Mouse (Mus musculus) liver, adult 2 months (tissue): Measurements from ENCODE around the gene Hnrnpa2b1.

Experiments
- CTCF ChIP-seq: fragments of 200-500 bp; IDR thresholded peaks from 2 replicates; pipeline ENCODE4 v1.5.1; 2011; ENCODE audit warnings: low read depth, low read length, control low read depth
- POLR2A ChIP-seq: fragments of 200-500 bp; IDR thresholded peaks from 2 replicates; pipeline ENCODE4 v1.6.1; 2011; ENCODE audit warnings: low read length, control low read depth; ENCODE audit not compliant: insufficient read depth; ENCODE audit errors: extremely low read depth

DNA sequence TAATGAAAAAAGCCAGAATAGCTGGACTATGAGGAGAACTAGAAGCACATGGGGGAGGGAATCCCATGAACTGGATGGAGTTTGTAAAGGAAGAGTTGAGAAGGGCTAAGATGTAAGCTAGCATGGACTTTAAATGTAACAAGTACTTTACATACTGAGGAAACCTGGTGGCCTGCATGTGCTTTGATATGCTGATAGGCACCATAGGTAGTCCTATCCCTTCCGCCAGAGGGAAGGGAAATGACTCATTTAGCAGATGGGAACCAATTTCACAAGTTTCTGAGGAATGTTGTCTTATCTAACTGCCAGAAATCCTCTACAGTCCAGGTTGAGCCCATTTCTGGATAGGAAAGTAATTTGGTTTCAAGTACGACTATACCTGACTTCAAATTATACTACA lies 16.0 kb upstream of the Hnrnpa2b1 start:
- TF ChIP-seq CTCF (no peak), POLR2A (no peak)
